Mouse (Mus musculus) frontal cortex, adult 2 months (tissue): ENCODE measurements around the gene Il12rb2. TPM values are rescaled to one million over a fixed set of nuclear protein-coding genes. Genes with fewer than 3 reads are reported as not detected.

Experiments
- polyA plus RNA-seq: library from polyadenylated mRNA; depleted of rRNA; stranded (reverse); fragments of >200 nt; gene quantifications from 2 replicates; pipeline ENCODE4 v1.2.3, GENCODE M21; 2012; rRNA removed

Gene Il12rb2
- polyA plus RNA-seq, 1 experiment = 0.62 TPM

Other genes with a start within 250 kb of the Il12rb2 start
- 227 and 240 TPM in 2 replicates for gene Serbp1, start 138.0 kb downstream of the Il12rb2 start, polyA plus RNA-seq
- not detected in 2 replicates for gene Il23r, start 115.7 kb upstream of the Il12rb2 start, polyA plus RNA-seq
- gene Tacstd2, start 159.6 kb upstream of the Il12rb2 start, polyA plus RNA-seq = 0.10 and 0.42 TPM in 2 replicates